Mouse (Mus musculus) CH12F3 (cell line): ENCODE measurements around the gene Zscan5b.
"Not testable (repeated sequence)": the region's sequence is repeated elsewhere in the genome, so short reads cannot be mapped to it uniquely, and the experiment has no call there.

Source experiments
- in situ Hi-C: fragments of 300-500 bp; cut with MboI; formaldehyde crosslinking; loops from 2 replicates; pipeline ENCODE4 v1.14.3; 2020; ENCODE audit warnings: low sequenced_read_pairs

The Zscan5b gene

GRCm38 (mm10) chr7:6221978-6222377 is at the start of gene Zscan5b:
Gene Zscan5b (plus strand): TSS chr7:6222278.
- in situ Hi-C loops = no loop called here

- in situ Hi-C loops = loop anchor here (10.0 kb wide), 1 partner anchor 48 kb away; no protein-coding TSS in a partner anchor
Measured at GRCm38 (mm10) chr7:6172674-6173244, 49.3 kb upstream of the Zscan5b start.

GRCm38 (mm10) chr7:6173872-6174271 is 48.2 kb upstream of the Zscan5b start:
- in situ Hi-C loops = loop anchor here (10.0 kb wide), 1 partner anchor 49 kb away; no protein-coding TSS in a partner anchor

- in situ Hi-C loops = loop anchor here (10.0 kb wide), 1 partner anchor 50 kb away; no protein-coding TSS in a partner anchor
Measured at GRCm38 (mm10) chr7:6174365-6174987, 47.6 kb upstream of the Zscan5b start.

- in situ Hi-C loops = loop anchor here (10.0 kb wide), 1 partner anchor 54 kb away; no protein-coding TSS in a partner anchor
Measured at GRCm38 (mm10) chr7:6179013-6179412, 43.1 kb upstream of the Zscan5b start.

- in situ Hi-C loops = no loop called here
Measured at GRCm38 (mm10) chr7:6182882-6183281, 39.2 kb upstream of the Zscan5b start.

- in situ Hi-C loops = no loop called here
Measured at GRCm38 (mm10) chr7:6183802-6184201, 38.3 kb upstream of the Zscan5b start.

GRCm38 (mm10) chr7:6184521-6184920 is 37.6 kb upstream of the Zscan5b start:
- in situ Hi-C loops = no loop called here

GRCm38 (mm10) chr7:6185391-6185790 is 36.7 kb upstream of the Zscan5b start:
- in situ Hi-C loops = no loop called here

GRCm38 (mm10) chr7:6186176-6186575 is 35.9 kb upstream of the Zscan5b start:
- in situ Hi-C loops = no loop called here

GRCm38 (mm10) chr7:6186756-6187155 is 35.3 kb upstream of the Zscan5b start:
- in situ Hi-C loops = no loop called here

- in situ Hi-C loops = no loop called here
Measured at GRCm38 (mm10) chr7:6189542-6189941, 32.5 kb upstream of the Zscan5b start.

- in situ Hi-C loops = no loop called here
Measured at GRCm38 (mm10) chr7:6191376-6191775, 30.7 kb upstream of the Zscan5b start.

GRCm38 (mm10) chr7:6194129-6194528 is 27.9 kb upstream of the Zscan5b start:
- in situ Hi-C loops = no loop called here

- in situ Hi-C loops = no loop called here
Measured at GRCm38 (mm10) chr7:6195777-6196176, 26.3 kb upstream of the Zscan5b start.

- in situ Hi-C loops = no loop called here
Measured at GRCm38 (mm10) chr7:6196790-6197189, 25.3 kb upstream of the Zscan5b start, which contains the start of gene Galp. Gene Galp (plus strand): TSS chr7:6197090.

GRCm38 (mm10) chr7:6204200-6204599 is 17.9 kb upstream of the Zscan5b start:
- in situ Hi-C loops = no loop called here

GRCm38 (mm10) chr7:6213144-6213543 is 8.9 kb upstream of the Zscan5b start:
- in situ Hi-C loops = no loop called here

- in situ Hi-C loops = not testable (repeated sequence)
Measured at GRCm38 (mm10) chr7:6214691-6215090, 7.4 kb upstream of the Zscan5b start.

- in situ Hi-C loops = no loop called here
Measured at GRCm38 (mm10) chr7:6220147-6220546, 1.9 kb upstream of the Zscan5b start.

GRCm38 (mm10) chr7:6228491-6228890 is 6.4 kb downstream of the Zscan5b start:
- in situ Hi-C loops = not testable (repeated sequence)

GRCm38 (mm10) chr7:6239787-6240186 is 17.7 kb downstream of the Zscan5b start:
- in situ Hi-C loops = no loop called here
